Mouse (Mus musculus): ENCODE results near the gene Lrrc9. TPM values are rescaled to one million over a fixed set of nuclear protein-coding genes. Genes with fewer than 3 reads are reported as not detected.

Gene Lrrc9
- total RNA-seq, 2 experiments from 2014 or later, result 1.0 to 1.3 TPM

GRCm38 (mm10) chr12:72564281-72564795 lies 122.7 kb downstream of the Lrrc9 start:
- DNase-seq (ENCODE audit: low spot score in 2 of 2), result no peak

Small RNA genes lying within 50 kb of the gene (microRNA-seq; reads per million reads assigned to microRNA genes)
- gene Gm44392, result 0 reads per million in 2 experiments

Other genes with a start within 250 kb of the Lrrc9 start
- gene Rtn1, start 32.8 kb upstream of the Lrrc9 start, total RNA-seq (2021), result 1,000 to 10,000 TPM; 1,519 to 1,613 TPM
- gene Pcnx4, start 94.5 kb downstream of the Lrrc9 start, total RNA-seq (2021), result 10 to 100 TPM; 32.3 TPM
- not detected for gene Gm4756, start 207.8 kb downstream of the Lrrc9 start, total RNA-seq (2021)
- 10 to 100 TPM; 42.7 to 45.8 TPM for gene Dhrs7, start 223.0 kb downstream of the Lrrc9 start, total RNA-seq (2021)